Mouse (Mus musculus) mouse embryonic stem cell (cell line): Measurements from ENCODE around the gene Fancg.

Experiments used
- in situ Hi-C, 2 experiments: fragments of 300-500 bp; cut with MboI; formaldehyde crosslinking; loops; 1 replicate in 1 of 2; 3 replicates in 1 of 2; pipeline ENCODE4 v1.14.3; 2019 to 2020; ENCODE audit warnings: low sequenced_read_pairs in 2 of 2, low pct_unique_long_range_greater_than_20kb in 1 of 2, mixed read lengths in 1 of 2; ENCODE audit not compliant: unreplicated experiment in 1 of 2

Fancg gene

GRCm38 (mm10) chr4:42957979-42958378 is 52.3 kb downstream of the Fancg start:
- in situ Hi-C loops: no loop called here

- in situ Hi-C loops: no loop called here
Measured at GRCm38 (mm10) chr4:42957306-42957705, 53.0 kb downstream of the Fancg start.

GRCm38 (mm10) chr4:42956581-42956980 is 53.7 kb downstream of the Fancg start:
- in situ Hi-C loops: no loop called here

- in situ Hi-C loops: no loop called here
Measured at GRCm38 (mm10) chr4:42955200-42955599, 55.1 kb downstream of the Fancg start.

GRCm38 (mm10) chr4:42954297-42954696 is 56.0 kb downstream of the Fancg start:
- in situ Hi-C loops: no loop called here

GRCm38 (mm10) chr4:42953435-42954094 is 56.7 kb downstream of the Fancg start:
- in situ Hi-C loops: no loop called here

GRCm38 (mm10) chr4:42952563-42952962 is 57.7 kb downstream of the Fancg start:
- in situ Hi-C loops: no loop called here
